Mouse (Mus musculus) heart, postnatal 36 days (tissue): ENCODE measurements at regions not wholly inside any gene's neighbourhood (a gene's known extent, or its start where the extent isn't known, plus 50 kb on each side); places are given as distances from the start of the nearest gene placed in this dataset.
A peak's percentile ranks its signal among the peaks of the same experiment; 100 is the strongest.

Experiments used
- DNase-seq, 2 experiments: peaks; one replicate each; pipeline ENCODE4 v3.0.0; 2021 to 2022
- intact Hi-C: fragments of 180-260 bp; cut with DNase I; formaldehyde crosslinking; loops from one replicate; pipeline ENCODE4 v1.15.1; 2025

- DNase-seq, result peak; percentile 47 to 65
- intact Hi-C loops, result no loop called here
These were observed 77.6 kb downstream of the Zfp36l2 start for GRCm38 (mm10) chr17:84110000-84110695.

- DNase-seq, result no peak
- intact Hi-C loops, result no loop called here
These were observed 79.6 kb downstream of the Zfp36l2 start for GRCm38 (mm10) chr17:84107946-84108686.

DNA sequence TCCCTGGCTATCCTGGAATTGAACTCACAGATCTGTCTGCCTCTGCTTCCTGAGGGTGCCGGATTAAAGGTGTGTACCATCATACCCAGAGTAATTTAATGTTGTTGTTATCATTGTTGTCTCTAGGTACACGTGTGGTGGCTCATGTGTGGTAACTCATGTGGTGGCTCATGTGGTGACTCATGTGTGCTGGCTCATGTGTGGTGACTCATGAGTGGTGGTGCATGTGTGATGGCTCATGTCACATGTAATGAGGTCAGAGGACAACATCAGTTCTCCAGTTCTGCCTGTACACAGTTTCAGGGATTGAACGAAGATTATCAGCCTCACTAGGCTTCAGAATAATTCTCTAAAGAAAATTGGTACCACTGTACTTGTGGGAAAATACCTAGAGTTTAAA is 80.2 kb downstream of the Zfp36l2 start:
- no peak for DNase-seq
- intact Hi-C loops, result no loop called here

DNA sequence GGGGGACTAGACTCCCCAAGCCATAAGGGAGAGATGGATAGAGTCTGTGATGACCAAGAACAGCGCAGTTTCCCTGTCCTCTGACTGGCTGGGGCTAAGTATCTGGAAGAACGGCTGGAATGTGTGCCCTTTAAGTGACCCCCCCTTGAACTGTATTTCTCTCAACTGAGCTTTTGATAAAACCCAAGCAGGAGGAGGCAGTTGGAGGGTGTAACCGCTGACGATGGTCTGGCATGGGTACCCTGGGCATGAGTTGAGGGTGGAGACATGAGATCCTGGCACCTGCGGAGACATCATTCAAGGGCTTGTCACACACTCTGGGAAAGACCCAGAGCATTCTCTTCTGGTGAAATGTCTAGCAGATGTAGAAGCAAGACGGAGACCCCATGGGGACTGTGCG is 83.5 kb downstream of the Zfp36l2 start:
- intact Hi-C loops, result no loop called here
- DNase-seq, result no peak

DNA sequence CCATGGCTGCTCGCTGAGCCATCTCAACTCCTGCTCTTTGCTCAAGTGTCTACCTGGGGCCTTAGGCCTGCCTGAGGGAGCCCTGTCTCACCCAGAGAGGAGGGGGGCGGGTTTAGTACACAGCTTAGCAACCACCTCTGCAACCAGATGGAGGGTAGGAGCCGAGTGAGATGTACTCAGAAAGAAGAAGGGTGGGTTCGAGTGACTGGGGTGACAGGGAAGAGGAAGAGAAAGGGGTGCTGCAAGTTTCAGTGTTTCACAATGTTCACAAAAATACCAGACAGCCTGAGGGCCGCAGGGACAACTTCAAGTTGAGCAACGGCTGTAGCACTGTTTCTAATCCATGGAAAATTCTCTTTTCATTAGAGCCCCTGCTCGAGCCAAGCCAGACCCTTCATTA is 84.4 kb downstream of the Zfp36l2 start:
- intact Hi-C loops, result no loop called here
- DNase-seq, result peak in 1 of 2 experiments; percentile 24

GRCm38 (mm10) chr17:84101652-84102051 is 86.1 kb downstream of the Zfp36l2 start:
- DNase-seq, result no peak
- intact Hi-C loops, result no loop called here

DNA sequence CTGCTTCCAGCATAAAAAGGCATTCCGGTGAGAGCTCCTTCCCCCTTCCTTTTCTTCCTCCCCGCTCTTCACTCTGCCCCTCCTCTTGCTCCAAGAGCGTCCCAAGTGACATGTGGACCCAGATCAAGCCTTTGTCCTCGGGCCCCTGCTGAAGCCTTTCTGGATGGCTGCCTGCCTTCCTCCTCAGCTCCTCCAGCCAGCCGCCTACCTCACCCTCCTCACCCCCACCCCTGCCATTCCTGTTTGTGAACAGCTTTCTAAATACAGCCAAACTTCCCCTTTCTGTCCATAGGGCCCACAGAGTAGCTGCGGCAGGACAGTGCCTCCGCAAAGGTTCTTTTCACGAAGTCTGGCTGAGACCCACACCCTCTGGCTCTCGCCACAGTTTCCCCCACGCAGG is 87.2 kb downstream of the Zfp36l2 start:
- intact Hi-C loops, result no loop called here
- DNase-seq, result peak; percentile 52 to 58

DNA sequence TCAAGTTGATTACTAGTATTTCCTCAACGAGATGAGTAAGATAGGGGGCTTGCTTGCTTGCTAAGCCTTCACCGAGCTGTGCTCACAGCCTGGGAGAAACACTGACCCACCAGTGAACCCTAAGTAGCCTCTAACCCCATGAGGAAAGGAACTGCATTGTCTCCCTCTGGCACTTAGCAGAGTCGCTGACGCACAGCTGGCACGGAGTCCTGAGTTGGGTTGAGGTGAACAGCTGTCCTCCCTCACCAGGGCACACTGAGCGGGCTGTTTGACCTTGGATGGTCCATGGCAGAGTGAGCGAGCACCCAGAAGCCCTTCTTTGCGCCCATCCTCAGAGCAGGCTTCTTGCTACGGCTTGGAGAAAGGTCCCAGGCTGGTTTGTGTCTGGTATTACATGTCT is 88.0 kb downstream of the Zfp36l2 start:
- intact Hi-C loops, result no loop called here
- DNase-seq, result peak; percentile 48 to 50

- intact Hi-C loops, result no loop called here
These were observed 89.8 kb downstream of the Zfp36l2 start for GRCm38 (mm10) chr17:84097871-84098430.

GRCm38 (mm10) chr17:84097286-84097685 is 90.5 kb downstream of the Zfp36l2 start:
- no peak for DNase-seq
- intact Hi-C loops, result no loop called here

More at GRCm38 (mm10) chr17:84097871-84098430, 89.8 kb downstream of the Zfp36l2 start:
- no peak for DNase-seq

DNA sequence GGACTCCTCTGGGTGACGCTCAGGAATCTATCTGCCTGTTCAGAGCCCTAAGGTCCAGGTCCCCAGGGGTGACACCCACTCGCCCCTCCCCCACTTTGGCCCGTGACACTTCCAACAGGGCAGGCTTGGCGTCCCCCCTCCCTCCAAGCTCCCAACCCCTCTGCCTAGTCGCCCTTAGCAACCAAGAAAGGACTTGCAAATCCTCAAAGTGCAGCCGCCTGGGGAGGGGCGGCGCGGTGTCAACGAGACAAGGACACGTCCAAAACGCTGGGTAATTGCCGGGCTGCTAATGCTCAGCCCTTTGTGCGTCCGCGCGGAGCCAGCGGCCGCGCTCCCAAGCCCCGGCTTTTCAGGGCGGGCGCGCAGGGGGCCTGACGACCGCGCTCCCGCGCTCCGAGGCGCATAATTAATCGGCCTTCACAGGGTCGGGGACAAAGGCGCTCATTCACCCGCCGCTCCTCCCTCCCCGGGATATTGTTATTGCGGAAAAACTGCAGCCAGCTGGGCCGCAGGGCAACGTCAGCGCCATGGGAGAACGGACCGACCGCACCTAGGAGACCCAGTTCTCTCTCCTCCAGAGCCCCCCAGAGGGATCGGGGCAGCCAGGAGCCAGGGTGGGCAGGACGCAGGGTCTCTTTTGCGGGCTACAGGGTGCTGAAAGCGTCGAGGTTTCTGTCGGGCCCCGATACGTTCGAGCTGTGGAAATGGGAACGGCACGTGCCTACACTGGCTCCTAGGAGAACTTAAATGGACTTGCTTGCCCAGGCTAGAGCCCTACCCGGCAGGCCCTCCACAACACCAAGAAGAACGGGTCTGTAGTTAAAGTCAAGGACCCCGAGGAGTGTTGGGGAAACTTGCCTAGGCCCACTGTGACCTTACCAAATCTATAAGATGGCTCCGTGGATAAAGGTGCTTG is 91.1 kb downstream of the Zfp36l2 start:
- intact Hi-C loops, result no loop called here
- peak; percentile 48 to 62 for DNase-seq

DNA sequence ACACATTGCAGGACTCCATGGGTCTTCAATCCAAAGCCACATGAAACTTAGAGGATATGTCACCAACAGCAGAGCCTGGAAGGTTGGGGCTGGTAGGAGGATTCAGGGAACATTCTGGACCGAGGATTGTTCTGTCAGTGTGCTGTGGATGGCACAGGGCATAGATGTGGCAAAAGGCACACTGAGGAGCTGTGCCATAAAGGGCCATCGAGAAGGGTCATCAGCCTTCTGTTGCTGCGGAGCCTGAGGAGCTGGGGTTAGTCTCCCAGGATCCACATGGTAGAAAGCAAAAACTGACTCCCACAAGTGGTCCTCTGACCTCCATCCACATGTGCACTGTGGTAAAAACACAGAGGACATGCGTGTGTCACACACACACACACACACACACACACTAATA is 91.9 kb downstream of the Zfp36l2 start:
- no peak for DNase-seq
- intact Hi-C loops, result no loop called here

DNA sequence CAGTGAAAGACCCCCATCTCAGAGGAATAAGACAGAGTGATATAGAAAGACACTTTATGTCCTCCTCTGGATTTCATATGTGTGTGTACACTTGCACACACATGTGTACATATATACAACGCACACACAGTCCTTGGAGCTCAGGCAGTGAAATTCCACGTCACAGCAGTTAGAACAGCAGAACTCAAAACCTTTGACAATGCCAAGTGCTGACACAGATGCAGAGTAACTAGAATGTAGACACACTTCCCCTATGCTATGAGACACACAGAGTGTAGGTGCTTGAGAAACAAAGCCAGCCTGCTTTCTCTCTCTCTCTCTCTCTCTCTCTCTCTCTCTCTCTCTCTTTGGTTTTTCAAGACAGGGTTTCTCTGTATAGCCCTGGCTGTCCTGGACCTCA is 92.7 kb downstream of the Zfp36l2 start:
- intact Hi-C loops, result no loop called here
- no peak for DNase-seq

DNA sequence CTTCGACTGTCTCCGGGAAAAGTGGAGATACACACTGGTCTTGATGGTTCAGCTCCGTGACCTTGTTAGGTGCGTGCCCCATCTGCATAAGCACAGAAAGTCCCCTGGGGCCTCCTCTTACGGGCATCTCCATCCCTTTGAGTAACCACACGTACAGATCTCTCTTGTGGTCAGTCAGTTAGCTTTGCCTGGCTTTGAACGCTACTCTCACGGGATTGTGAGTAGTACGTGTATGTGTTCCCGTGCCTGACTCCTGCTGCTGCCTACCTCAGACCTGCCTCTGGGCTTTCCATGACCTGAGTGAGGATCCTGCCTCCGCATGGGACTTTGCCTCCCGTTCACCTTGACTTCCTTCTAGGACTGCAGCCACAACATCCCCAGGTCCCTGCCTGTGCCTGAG is 101.4 kb downstream of the Zfp36l2 start:
- intact Hi-C loops, result no loop called here
- DNase-seq, result no peak

GRCm38 (mm10) chr17:84085721-84086120 is 102.0 kb downstream of the Zfp36l2 start:
- peak; percentile 73 to 82 for DNase-seq
- intact Hi-C loops, result loop anchor here (2.0 kb wide), 1 partner anchor 27 kb away; no protein-coding TSS in a partner anchor

GRCm38 (mm10) chr17:84085232-84085631 is 102.5 kb downstream of the Zfp36l2 start:
- DNase-seq, result peak in 1 of 2 experiments; percentile 49
- intact Hi-C loops, result loop anchor here (2.0 kb wide), 1 partner anchor 28 kb away; no protein-coding TSS in a partner anchor

- intact Hi-C loops, result loop anchor here (2.0 kb wide), 1 partner anchor 29 kb away; no protein-coding TSS in a partner anchor
- peak; percentile 66 to 71 for DNase-seq
These were observed 104.2 kb downstream of the Zfp36l2 start for GRCm38 (mm10) chr17:84083307-84084263.

DNA sequence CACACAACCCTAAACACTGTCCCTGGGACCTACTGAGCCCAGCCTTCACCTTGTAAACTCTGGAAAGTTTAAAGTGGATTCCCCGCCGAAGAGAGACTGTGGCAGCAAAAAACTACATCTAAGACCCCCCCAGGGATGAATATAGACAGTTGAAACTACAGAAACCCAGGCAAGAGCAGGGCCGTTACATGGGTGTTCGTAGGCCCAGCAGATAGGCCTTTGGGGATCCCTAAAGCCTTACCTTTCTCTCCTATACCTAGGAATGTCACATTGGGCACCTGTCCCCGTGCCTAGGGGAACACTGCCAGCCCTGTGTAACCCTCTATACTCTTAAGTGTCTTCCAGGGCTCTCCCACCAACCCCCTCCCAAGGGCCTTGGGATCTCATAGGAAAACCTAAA is 105.2 kb downstream of the Zfp36l2 start:
- DNase-seq, result no peak
- intact Hi-C loops, result no loop called here

- intact Hi-C loops, result no loop called here
- DNase-seq, result peak; percentile 60 to 61
These were observed 105.9 kb downstream of the Zfp36l2 start for GRCm38 (mm10) chr17:84081751-84082352.
